Mouse (Mus musculus) adrenal gland, postnatal 4 days (tissue): ENCODE results near the gene Snd1. TPM values are rescaled to one million over a fixed set of nuclear protein-coding genes. Genes with fewer than 3 reads are reported as not detected.

Experiments used
- DNase-seq, 2 experiments: peaks; one replicate each; pipeline ENCODE4 v3.0.0; 2021 to 2022; ENCODE audit warnings: low spot score in 2 of 2, mixed read lengths in 2 of 2
- total RNA-seq, 2 experiments: library from RNA; stranded (reverse); gene quantifications; 2 replicates each; pipeline ENCODE4 v1.2.3; 2021

The Snd1 gene
- total RNA-seq, 2 experiments from 2014 or later = 148 to 163 TPM

GRCm38 (mm10) chr6:28692659-28693058 lies 217.7 kb downstream of the Snd1 start:
- no peak for DNase-seq

GRCm38 (mm10) chr6:28697214-28697613 lies 222.3 kb downstream of the Snd1 start:
- DNase-seq = no peak

- DNase-seq = no peak
These were observed 229.7 kb downstream of the Snd1 start for GRCm38 (mm10) chr6:28704612-28705011.

- no peak for DNase-seq
These were observed 230.6 kb downstream of the Snd1 start for GRCm38 (mm10) chr6:28705384-28706107.

- no peak for DNase-seq
These were observed 231.4 kb downstream of the Snd1 start for GRCm38 (mm10) chr6:28706108-28706975.

GRCm38 (mm10) chr6:28706976-28707592 lies 232.1 kb downstream of the Snd1 start:
- DNase-seq = no peak

GRCm38 (mm10) chr6:28710035-28710434 lies 235.1 kb downstream of the Snd1 start:
- DNase-seq = no peak

- no peak for DNase-seq
These were observed 242.4 kb downstream of the Snd1 start for GRCm38 (mm10) chr6:28717203-28717844.

GRCm38 (mm10) chr6:28717845-28718237 lies 242.9 kb downstream of the Snd1 start:
- DNase-seq = no peak

GRCm38 (mm10) chr6:28720391-28721171 lies 245.6 kb downstream of the Snd1 start:
- DNase-seq = no peak

- DNase-seq = no peak
These were observed 248.1 kb downstream of the Snd1 start for GRCm38 (mm10) chr6:28723059-28723458.

GRCm38 (mm10) chr6:28724776-28725175 lies 249.8 kb downstream of the Snd1 start:
- no peak for DNase-seq

GRCm38 (mm10) chr6:28729236-28729635 lies 254.3 kb downstream of the Snd1 start:
- no peak for DNase-seq

- no peak for DNase-seq
These were observed 254.7 kb downstream of the Snd1 start for GRCm38 (mm10) chr6:28729649-28730048.

- DNase-seq = no peak
These were observed 256.3 kb downstream of the Snd1 start for GRCm38 (mm10) chr6:28731246-28731645.

GRCm38 (mm10) chr6:28733884-28734647 lies 259.1 kb downstream of the Snd1 start:
- DNase-seq = no peak

- DNase-seq = no peak
These were observed 260.2 kb downstream of the Snd1 start for GRCm38 (mm10) chr6:28735116-28735515.

- no peak for DNase-seq
These were observed 261.7 kb downstream of the Snd1 start for GRCm38 (mm10) chr6:28736665-28737064.

GRCm38 (mm10) chr6:28737601-28738000 lies 262.7 kb downstream of the Snd1 start:
- DNase-seq = no peak

- no peak for DNase-seq
These were observed 268.6 kb downstream of the Snd1 start for GRCm38 (mm10) chr6:28743586-28743985.
